Mouse (Mus musculus): ENCODE measurements around the gene Xlr5a. TPM values are rescaled to one million over a fixed set of nuclear protein-coding genes. Genes with fewer than 3 reads are reported as not detected.
A peak's percentile ranks its signal among the peaks of the same experiment; 100 is the strongest.
"Not testable (repeated sequence)": the region's sequence is repeated elsewhere in the genome, so short reads cannot be mapped to it uniquely, and the experiment has no call there.

The Xlr5a gene
- not detected for total RNA-seq (2021)
- long read RNA-seq, experiment 1 = 0 reads
- long read RNA-seq, experiment 2, partial matches to known transcripts = 0 of 1 reads
- long read RNA-seq, experiment 2, other reads (novel, unspliced or antisense) = 1 of 1 reads

DNA sequence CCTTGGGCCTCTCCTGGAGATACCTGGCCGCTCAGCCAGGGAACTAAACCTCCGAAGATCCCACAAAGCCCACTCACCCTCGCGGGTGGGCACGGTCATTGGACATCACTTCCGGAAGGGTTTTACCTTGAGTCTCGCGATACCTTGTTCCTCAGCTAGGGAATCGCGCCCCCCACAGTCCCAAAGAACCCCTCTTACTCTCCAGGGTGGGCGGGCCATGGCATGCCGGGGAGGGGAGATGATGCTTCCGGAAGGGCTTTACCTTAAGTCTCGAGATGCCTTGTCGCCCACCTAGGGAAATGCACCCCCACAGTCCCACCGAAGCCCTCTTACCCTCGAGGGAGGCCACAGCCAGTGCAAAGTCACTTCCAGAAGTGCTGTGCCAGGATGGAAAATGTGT is at the start of gene Xlr5a, which contains the start of gene Xlr5c:
Xlr5a (minus strand) TSS at position 101 of the 400 bp plus-strand sequence.
Xlr5c (minus strand) TSS at position 101 of the 400 bp plus-strand sequence.
- DNase-seq = not testable (repeated sequence)

DNA sequence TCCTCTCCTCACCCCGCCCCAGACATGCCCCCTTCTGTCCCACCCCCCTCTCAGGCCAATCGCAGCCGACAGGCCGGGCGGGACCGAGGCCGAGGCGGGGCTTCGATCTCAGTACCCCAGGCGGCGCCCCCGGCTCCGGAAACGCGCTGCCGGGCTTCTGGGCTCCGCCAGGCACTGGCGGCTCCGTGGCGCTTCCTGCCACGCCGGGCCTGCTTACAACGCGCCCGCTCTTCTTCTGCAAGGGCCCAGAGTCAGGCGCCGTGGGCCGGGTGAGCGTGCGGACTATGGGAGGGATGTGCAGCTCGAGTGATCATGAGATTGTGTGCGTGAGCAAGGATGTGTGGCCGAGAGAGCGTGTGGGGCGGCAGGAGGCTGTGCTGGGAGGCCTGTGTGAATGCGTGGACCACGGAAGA is 49.7 kb upstream of the Xlr5a start, which contains the start of gene Zfp275:
Zfp275 (plus strand) TSS at position 139 of the 413 bp plus-strand sequence.
- peak; percentile 75 to 89 for DNase-seq

DNA sequence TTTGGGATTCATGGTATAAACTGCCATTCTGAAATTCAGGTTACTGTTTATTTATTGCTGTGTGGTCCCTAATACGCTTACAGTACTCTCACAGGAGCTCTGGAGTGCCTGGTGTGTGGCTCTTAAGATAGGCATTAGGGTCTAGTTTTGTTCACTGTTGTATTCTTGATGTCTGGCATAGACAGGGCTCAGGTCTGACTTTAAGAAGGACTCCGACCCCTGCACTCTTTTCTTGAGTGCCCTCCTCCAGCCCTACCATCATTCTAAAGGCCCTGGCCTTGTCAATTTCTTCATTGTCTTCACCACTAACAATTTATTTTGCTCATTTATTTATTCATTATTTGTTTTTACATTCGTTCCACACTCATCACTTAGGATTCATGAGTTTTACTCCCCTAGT is 49.3 kb upstream of the Xlr5a start:
- DNase-seq = no peak

DNA sequence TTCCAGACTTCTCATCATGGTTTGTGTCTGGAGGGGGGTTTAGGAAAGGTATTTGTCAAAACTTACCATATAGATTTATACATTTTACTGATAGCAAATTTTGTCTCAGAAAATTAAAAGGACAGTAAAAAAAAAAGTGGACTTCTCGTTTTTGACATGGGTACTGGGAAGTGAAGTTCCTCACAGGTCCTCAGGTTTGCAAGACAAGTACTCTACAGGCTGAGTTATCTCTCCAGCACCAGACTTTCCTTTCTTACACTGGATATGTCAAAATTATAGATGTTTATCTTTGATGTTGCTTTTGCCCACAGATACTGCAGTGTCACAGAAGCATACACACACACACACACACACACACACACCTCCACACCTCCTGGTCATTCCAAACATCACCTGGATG is 48.7 kb upstream of the Xlr5a start:
- DNase-seq = no peak

DNA sequence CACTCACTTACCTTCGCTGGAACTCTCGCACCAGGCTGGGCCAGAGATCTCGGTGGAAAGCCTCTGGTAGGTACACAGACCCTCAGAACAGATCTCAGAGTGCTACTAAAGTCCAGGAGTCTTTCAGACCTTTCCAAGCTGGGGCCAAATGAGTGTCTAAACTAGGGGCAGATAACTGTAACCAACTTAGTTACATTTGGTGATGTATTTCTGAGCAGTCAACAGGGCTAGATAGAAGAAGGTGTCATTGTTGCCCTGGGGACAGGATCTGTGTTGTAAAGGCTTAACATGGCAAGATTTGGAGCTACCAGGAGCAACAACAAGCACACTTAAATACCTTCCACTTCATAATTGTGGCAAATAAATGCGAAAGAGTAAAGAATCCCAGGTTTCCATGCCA is 44.0 kb upstream of the Xlr5a start, which contains the start of gene Gm45015:
Gm45015 (minus strand) TSS at position 101 of the 400 bp plus-strand sequence.
- no peak for DNase-seq

DNA sequence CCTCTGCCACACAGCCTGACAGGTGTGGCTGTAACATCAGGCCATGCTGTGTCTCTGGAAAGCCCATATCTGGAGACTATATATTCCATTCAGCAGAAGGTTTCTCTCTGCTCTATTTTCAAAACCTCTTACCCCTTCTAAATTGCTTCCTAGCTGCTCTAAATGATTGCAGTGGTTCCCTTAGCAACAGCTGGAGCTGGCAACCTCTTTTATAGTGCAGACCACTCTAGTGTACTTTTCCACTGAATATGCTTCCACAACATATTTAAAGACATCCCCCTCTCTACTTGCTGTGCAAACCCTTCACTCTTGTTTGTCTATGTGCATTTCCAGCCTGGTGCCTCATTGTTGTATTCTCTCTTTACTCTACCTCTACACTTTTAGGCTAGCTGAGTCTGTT is 40.8 kb upstream of the Xlr5a start:
- DNase-seq = no peak

DNA sequence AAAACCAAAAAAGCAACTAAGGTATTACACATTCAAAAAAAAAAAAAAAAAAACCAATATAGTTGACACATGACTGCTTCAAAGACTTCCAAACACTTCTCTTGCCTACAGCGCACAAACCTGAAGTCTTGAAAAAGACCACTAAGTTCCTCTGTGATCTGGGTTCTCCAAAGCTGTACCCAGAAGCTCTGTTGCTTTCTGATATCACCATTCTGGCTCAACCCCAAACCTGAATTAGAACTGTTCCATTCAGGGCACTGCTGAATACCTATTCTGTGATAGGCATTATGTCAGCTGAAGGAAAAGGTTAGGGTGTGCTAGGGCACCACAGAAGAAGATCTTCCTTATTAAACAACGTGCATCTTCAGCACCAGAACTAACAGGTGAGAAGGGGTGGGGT is 34.4 kb upstream of the Xlr5a start:
- DNase-seq = no peak

DNA sequence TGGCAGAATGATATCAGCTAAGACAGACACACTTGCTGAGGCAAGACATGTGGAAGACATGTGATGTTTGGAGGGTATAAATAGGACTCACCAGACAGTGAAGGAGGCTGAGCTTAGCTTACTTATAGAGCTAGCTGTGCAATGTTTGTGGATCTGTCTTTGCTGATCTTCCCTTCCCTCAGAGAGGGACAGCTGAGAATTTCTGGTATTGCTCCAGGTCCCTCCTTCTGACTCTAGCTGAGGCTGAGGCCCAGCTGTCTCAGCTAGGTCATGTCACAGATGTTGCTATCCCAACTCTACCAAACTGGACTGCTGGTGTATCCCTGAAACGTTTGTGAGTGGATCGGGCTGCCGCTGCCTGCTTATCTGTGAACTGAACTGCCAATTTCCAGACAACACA is 28.3 kb upstream of the Xlr5a start:
- no peak for DNase-seq

DNA sequence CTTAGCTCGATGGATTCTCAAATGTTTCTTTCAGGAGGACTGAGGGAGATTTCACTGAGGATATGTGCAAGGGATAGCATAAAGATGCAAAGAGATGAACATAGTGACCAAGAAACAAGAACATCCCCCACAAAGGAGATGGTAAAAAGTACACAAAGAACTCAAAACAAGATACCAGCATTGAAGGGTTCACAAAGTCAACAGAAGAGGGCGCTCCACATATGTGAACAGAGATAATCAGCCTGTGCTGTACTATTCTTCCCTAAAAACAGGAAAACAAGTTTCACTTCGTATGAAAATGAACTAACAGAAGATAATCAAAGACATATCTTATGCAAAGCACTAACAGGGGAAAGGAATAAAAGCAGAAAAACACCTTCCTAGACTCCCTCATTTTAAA is 19.7 kb upstream of the Xlr5a start:
- DNase-seq = peak; percentile 12 to 56

DNA sequence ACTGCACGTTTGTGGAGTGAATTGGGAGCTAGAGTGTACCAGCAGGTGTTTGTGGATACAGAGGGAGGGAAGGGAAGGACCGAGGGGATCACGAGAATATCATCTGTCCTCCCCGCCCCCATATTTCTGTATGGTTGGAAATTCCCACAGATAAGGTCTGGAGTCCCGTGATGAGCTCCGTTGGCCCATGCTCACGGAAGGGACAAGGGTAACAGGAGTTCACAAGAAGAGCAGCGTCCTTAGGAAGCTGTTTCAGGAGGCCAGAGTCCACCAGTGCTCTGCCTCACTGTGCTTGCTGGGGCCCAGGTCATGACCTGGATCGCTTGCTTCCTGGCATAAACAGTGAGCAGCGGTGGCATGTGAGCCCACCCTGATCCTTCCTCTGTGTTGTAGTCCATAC is 3.0 kb upstream of the Xlr5a start:
- not testable (repeated sequence) for DNase-seq

DNA sequence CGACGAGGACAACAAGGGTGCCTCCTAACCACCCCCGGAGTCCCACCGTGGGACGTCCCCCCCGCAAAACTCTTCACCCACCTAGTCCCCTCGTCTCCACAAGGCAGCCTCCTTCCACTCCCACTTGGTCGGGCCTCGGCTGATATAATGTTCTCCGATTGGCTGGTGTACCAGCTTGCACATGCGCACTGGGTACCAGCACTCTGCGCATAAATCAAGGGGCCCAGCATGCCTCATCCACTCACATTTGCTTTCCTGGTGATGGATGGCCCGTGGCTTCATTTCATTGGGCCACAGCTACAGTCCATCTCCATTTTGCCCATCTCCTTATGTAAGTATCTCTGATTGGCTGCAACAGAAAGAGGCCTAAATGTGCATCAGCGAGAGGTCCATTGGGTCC is 27.5 kb downstream of the Xlr5a start, which contains the start of gene Xlr3c:
Xlr3c (minus strand) TSS at position 121 of the 400 bp plus-strand sequence.
- not testable (repeated sequence) for DNase-seq

DNA sequence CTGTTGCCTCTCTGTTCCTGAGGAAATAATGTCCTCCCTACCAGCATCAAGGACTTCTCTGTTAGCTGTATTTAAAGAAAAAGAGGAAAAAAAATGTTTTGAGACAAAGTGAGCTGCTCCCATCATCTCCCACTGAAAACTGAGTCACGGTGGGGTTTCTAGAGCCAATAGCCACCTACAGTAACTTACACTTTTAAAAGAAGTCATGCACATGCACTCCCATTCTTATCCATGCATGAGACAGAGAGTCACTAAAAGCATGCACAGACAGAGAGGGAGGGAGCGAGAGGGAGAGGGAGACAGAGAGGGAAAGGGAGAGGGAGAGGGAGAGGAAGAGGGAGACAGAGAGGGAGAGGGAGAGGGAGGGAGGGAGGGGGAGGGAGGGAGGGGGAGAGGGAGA is 30.3 kb downstream of the Xlr5a start:
- DNase-seq = not testable (repeated sequence)

DNA sequence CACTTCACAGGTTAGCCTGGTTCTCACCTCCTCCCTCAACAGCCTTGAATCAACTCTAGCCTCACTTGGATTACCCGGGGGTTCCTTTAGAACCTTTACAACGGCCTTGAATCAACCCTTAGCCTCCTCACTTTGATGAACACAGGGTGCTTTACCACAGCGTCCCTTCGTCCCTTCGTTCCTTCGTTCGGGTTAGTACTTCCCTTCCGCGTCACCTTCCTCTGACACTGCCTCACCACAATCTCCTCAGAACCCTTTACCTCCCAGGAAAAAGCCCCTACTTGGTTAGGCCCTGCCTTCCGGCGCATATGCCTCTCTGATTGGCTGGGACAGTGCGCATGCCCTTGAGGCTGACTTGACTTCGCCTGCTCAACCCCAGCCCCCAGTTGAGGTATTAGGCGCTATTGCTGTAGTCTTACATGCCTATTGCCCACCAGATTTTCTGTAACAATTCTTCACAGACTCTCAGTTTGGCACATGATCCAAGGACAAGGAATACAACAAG is 49.9 kb downstream of the Xlr5a start, which contains the start of gene Xlr4c:
Xlr4c (minus strand) TSS at position 310 of the 505 bp plus-strand sequence.
- DNase-seq = not testable (repeated sequence)

DNA sequence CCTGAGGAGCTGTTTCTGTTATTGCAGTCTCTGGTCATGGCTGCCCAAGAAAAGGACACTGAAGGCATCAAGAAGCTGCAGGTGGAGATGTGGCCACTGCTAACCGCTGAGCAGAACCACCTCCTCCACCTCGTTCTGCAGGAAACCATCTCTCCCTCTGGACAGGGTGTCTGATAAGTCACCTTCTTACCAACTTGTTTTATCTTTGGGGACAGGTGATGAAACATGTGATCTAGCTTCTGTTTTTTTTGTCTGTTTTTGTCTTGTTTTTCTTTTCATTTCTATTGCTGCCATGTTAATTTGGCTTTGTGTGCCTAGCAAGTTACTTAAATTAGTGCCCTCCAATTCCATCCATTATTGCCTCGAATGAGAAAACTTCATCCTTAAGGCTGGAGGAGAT is 63.5 kb downstream of the Xlr5a start:
- DNase-seq = no peak

DNA sequence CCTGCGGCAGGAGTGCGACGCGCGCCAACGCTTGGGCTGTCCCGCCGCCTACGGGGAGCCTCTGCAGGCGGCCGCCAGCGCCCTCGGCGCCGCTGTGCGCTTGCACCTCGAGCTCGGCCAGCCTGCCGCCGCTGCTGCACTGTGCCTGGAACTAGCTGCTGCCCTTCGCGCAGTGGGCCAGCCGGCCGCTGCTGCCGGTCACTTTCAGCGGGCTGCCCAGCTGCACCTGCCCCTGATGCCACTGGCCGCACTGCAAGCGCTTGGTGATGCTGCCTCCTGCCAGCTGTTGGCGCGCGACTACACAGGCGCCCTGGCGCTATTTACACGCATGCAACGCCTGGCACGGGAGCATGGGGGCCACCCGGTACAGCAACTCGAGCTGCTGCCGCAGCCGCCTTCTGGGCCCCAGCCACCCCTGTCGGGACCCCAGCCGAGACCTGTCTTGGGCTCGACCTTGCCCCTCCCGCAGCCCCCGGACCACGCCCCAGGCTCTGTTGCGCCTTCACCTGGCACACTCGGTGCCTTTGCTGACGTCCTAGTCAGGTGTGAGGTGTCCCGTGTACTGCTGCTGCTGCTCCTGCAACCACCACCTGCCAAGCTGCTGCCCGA is 64.1 kb downstream of the Xlr5a start:
- peak; percentile 53 to 57 for DNase-seq

DNA sequence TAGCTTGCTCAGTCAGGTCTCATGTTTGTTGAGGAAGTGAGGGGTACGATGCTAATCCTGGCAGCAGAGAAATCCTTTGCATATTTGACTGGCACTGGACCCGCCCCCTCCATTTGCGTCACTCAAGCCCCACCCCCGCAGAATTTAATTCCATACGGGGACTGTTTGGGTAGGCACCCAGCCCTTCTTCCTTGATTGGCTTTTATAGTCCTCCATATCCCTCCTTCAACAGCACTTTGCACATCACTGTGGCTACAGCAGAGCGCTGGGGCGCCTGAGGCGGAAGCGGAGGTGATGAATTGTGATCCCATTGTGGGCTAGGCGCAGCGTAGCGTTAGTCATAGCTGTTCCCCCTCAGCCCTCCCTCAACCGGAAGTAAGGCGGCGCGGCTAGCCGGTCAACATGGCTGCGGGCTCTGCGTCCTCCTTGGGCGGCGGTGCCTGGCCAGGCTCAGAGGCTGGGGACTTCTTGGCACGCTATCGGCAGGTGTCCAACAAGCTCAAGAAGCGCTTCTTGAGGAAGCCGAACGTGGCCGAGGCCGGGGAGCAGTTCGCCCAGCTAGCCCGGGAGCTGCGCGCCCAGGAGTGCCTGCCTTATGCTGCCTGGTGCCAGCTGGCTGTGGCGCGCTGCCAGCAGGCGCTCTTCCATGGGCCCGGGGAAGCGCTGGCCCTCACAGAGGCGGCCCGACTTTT is 64.7 kb downstream of the Xlr5a start, which contains the start of gene F8a:
F8a (plus strand) TSS at position 378 of the 692 bp plus-strand sequence.
- DNase-seq = peak; percentile 84 to 89

DNA sequence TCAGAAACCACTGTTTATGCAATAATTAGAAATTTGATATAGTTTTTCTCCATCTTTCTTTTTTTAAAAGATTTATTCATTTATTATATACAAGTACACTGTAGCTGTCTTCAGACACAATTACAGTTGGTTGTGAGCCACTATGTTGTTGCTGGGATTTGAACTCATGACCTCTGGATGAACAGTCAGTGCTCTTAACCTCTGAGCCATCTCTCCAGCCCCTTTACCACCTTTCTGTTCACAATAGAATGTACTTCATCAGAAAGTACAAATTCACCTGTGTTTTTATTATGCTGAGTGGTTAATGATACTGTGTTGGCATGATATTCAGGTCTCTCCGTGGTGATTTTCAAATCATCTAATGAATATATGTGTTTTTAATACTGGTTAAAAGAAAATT is 67.4 kb downstream of the Xlr5a start:
- DNase-seq = no peak

DNA sequence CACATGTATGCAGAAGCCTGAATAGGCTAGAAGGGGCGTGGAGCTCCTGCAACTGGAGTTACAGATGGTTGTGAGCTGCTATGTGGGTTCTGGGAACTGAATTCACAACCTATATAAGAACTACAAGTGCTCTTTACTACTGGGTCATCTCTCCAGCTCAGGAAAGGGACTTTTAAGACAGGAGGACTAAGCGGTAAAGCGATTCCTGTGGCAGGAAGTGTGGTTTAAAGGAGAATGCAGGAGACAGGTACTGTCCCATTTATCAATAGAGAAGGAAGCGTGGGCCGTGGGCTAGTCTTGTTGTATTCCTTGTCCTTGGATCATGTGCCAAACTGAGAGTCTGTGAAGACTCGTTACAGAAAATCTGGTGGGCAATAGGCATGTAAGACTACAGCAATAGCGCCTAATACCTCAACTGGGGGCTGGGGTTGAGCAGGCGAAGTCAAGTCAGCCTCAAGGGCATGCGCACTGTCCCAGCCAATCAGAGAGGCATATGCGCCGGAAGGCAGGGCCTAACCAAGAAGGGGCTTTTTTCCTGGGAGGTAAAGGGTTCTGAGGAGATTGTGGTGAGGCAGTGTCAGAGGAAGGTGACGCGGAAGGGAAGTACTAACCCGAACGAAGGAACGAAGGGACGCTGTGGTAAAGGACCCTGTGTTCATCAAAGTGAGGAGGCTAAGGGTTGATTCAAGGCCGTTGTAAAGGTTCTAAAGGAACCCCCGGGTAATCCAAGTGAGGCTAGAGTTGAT is 78.8 kb downstream of the Xlr5a start, which contains the start of gene Xlr4b:
Xlr4b (plus strand) TSS at position 515 of the 746 bp plus-strand sequence.
- DNase-seq = not testable (repeated sequence)

DNA sequence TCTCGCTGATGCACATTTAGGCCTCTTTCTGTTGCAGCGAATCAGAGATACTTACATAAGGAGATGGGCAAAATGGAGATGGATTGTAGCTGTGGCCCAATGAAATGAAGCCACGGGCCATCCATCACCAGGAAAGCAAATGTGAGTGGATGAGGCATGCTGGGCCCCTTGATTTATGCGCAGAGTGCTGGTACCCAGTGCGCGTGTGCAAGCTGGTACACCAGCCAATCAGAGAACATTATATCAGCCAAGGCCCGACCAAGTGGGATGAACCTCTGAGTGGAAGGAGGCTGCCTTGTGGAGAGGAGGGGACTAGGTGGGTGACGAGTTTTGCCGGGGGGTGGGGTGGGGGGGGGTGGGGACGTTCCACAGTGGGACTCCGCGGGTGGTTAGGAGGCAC is 100.8 kb downstream of the Xlr5a start, which contains the start of gene Xlr3b:
Xlr3b (plus strand) TSS at position 274 of the 400 bp plus-strand sequence.
- DNase-seq = peak in 1 of 2 experiments; percentile 43

DNA sequence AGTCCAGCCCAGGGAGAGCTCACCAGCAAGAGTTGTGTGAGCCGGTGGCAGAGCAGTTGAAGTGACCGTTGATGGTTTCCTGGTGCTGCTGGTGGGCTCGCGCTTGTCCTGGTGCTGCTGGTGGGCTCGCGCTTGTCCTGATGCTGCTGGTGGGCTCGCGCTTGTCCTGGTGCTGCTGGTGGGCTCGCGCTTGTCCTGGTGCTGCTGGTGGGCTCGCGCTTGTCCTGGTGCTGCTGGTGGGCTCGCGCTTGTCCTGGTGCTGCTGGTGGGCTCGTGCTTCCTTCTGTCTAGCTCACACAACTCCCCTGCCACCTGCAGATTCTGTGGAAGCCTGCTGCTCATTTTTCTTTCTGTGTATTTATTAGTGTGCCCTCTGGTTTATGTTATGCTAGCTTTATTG is 115.9 kb downstream of the Xlr5a start, which contains the start of gene Spin2d:
Spin2d (minus strand) TSS at position 101 of the 400 bp plus-strand sequence.
- DNase-seq = not testable (repeated sequence)

DNA sequence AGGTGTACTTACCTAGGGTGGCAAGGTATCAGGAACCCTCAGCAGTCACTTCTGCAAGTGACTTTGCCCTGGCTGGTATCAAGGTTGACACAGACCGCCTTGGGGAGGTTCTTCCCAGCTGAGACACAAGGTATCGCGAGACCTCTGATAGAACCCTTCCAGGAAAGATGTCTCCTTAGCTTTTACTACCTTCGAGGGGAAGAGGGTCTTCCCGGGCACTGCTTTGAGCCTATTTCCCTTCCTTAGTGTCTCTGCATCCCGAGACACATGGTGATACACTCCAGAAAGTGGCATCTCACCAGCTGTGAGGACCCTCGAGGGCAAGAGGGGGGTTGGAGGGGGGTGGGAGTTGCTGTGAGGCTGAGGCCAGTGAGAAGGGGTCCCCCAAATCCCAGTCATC is 143.4 kb downstream of the Xlr5a start, which contains the start of gene DXBay18:
DXBay18 (minus strand) TSS at position 101 of the 400 bp plus-strand sequence.
- not testable (repeated sequence) for DNase-seq

DNA sequence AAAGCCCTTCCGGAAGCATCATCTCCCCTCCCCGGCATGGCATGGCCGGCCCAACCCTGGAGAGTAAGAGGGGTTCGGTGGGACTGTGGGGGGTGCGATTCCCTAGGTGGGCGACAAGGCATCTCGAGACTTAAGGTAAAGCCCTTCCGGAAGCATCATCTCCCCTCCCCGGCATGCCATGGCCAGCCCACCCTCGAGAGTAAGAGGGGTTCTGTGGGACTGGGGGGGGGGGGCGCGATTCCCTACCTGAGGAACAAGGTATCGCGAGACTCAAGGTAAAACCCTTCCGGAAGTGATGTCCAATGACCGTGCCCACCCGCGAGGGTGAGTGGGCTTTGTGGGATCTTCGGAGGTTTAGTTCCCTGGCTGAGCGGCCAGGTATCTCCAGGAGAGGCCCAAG is 144.3 kb downstream of the Xlr5a start, which contains the start of gene Xlr5b:
Xlr5b (plus strand) TSS at position 301 of the 400 bp plus-strand sequence.
- DNase-seq = not testable (repeated sequence)

All from heart, adult 18-20 months (tissue).